Mouse (Mus musculus) intestine, embryonic 16.5 days (tissue): ENCODE results near the gene Tsacc. TPM values are rescaled to one million over a fixed set of nuclear protein-coding genes. Genes with fewer than 3 reads are reported as not detected.
"Not testable (repeated sequence)": the region's sequence is repeated elsewhere in the genome, so short reads cannot be mapped to it uniquely, and the experiment has no call there.

Experiments used
- ATAC-seq: fragments of 200-750 bp; cut with Nextera tagmentation; 2 replicates; pipeline ENCODE4 v1.8.0; 2017; ENCODE audit warnings: moderate TSS enrichment, moderate library complexity
- H3K27ac ChIP-seq: fragments of 300-500 bp; sonication (generic); 2 replicates; pipeline ENCODE4 v1.5.1; 2014; ENCODE audit warnings: mild to moderate bottlenecking, low read length
- H3K27me3 ChIP-seq: fragments of 300-500 bp; sonication (generic); replicated peaks from 2 replicates; pipeline ENCODE4 v1.6.1; 2014; ENCODE audit warnings: low read length, control low read depth, mixed read lengths; ENCODE audit not compliant: control insufficient read depth, insufficient read depth
- H3K36me3 ChIP-seq: fragments of 300-500 bp; sonication (generic); 2 replicates; pipeline ENCODE4 v1.6.1; 2014; ENCODE audit warnings: low read length, control low read depth; ENCODE audit not compliant: control insufficient read depth, insufficient read depth
- H3K4me1 ChIP-seq: fragments of 300-500 bp; sonication (generic); 2 replicates; pipeline ENCODE4 v1.6.1; 2014; ENCODE audit warnings: low read length, control low read depth, mixed read lengths; ENCODE audit not compliant: control insufficient read depth, insufficient read depth
- H3K4me2 ChIP-seq: fragments of 300-500 bp; sonication (generic); 2 replicates; pipeline ENCODE4 v1.6.1; 2014; ENCODE audit warnings: low read depth, low read length, control low read depth
- H3K4me3 ChIP-seq: fragments of 300-500 bp; sonication (generic); 2 replicates; pipeline ENCODE4 v1.5.1; 2014; ENCODE audit warnings: mild to moderate bottlenecking, low read length
- H3K9ac ChIP-seq: fragments of 300-500 bp; sonication (generic); 2 replicates; pipeline ENCODE4 v1.6.1; 2014; ENCODE audit warnings: low read depth, low read length
- H3K9me3 ChIP-seq: fragments of 300-500 bp; sonication (generic); 2 replicates; pipeline ENCODE4 v1.6.1; 2016; ENCODE audit warnings: low read length, control low read depth; ENCODE audit not compliant: control insufficient read depth
- WGBS: fragments of 180-500 bp; shearing (Covaris S2); extraction: QIAGEN DNeasy Blood & Tissue Kit; methylation state at CpG from one replicate; pipeline ENCODE4 v1.1.7; 2014; 5-methylcytosine and 5-hydroxymethylcytosine counted together
- polyA plus RNA-seq: library from polyadenylated mRNA; unstranded; fragments of >200 nt; fragmentation: Nextera tagmentation; extraction: Ambion mirVana; gene quantifications from 2 replicates; pipeline ENCODE4 v1.2.1, GENCODE M21; 2015

The Tsacc gene
- polyA plus RNA-seq, 1 experiment from 2014 or later: 10.8 TPM

GRCm38 (mm10) chr3:88287110-88287509, 9.7 kb downstream of the Tsacc start, which contains the start of gene Gm38392:
Gene Gm38392, minus strand, starts transcription at chr3:88287210.
- no peak within 1 kb of the TSS for H3K27ac ChIP-seq
- no peak within 1 kb of the TSS for H3K4me2 ChIP-seq
- WGBS: 94% methylated on average over 4 of the region's 4 CpGs
- H3K36me3 ChIP-seq: no peaks in the 10 kb centered on the region
- H3K9ac ChIP-seq: no peak within 1 kb of the TSS
- no peaks in the 10 kb centered on the region for H3K27me3 ChIP-seq
- ATAC-seq: no peak
- H3K9me3 ChIP-seq: no peaks in the 10 kb centered on the region
- H3K4me1 ChIP-seq: no peaks in the 10 kb centered on the region
- no peak within 1 kb of the TSS for H3K4me3 ChIP-seq

GRCm38 (mm10) chr3:88285565-88285895, 11.3 kb downstream of the Tsacc start:
- not testable (repeated sequence) for H3K4me1 ChIP-seq, H3K4me2 ChIP-seq, H3K27me3 ChIP-seq, H3K27ac ChIP-seq, ATAC-seq, H3K9me3 ChIP-seq, H3K36me3 ChIP-seq, H3K9ac ChIP-seq, H3K4me3 ChIP-seq
- no CpG with 5 or more reads among the region's 2 CpGs for WGBS

- not testable (repeated sequence) for H3K27me3 ChIP-seq, H3K4me1 ChIP-seq, H3K36me3 ChIP-seq, H3K27ac ChIP-seq, H3K9me3 ChIP-seq, ATAC-seq, H3K9ac ChIP-seq, H3K4me2 ChIP-seq, H3K4me3 ChIP-seq
- 93% methylated on average over 14 of the region's 14 CpGs for WGBS
Measured at GRCm38 (mm10) chr3:88284815-88285564, 11.8 kb downstream of the Tsacc start.

- H3K4me1 ChIP-seq, H3K4me2 ChIP-seq, ATAC-seq, H3K36me3 ChIP-seq, H3K27ac ChIP-seq, H3K4me3 ChIP-seq, H3K27me3 ChIP-seq, H3K9ac ChIP-seq, H3K9me3 ChIP-seq: not testable (repeated sequence)
- 75% methylated on average over 11 of the region's 11 CpGs for WGBS
Measured at GRCm38 (mm10) chr3:88281141-88281916, 15.5 kb downstream of the Tsacc start.

- no peak for ATAC-seq
- H3K9me3 ChIP-seq: no peaks in the 10 kb centered on the region
- H3K9ac ChIP-seq: no peak overlapping the region
- H3K4me2 ChIP-seq: no peak overlapping the region
- no peaks in the 10 kb centered on the region for H3K36me3 ChIP-seq
- no peak overlapping the region for H3K4me3 ChIP-seq
- no peaks in the 10 kb centered on the region for H3K27me3 ChIP-seq
- H3K4me1 ChIP-seq: no peaks in the 10 kb centered on the region
- 90% methylated on average over 2 of the region's 2 CpGs for WGBS
- no peak overlapping the region for H3K27ac ChIP-seq
Measured at GRCm38 (mm10) chr3:88280035-88280434, 16.8 kb downstream of the Tsacc start.

- H3K4me2 ChIP-seq: no peak overlapping the region
- no peak overlapping the region for H3K9ac ChIP-seq
- WGBS: 41% methylated on average over 7 of the region's 7 CpGs
- no peak overlapping the region for H3K4me3 ChIP-seq
- H3K27ac ChIP-seq: no peak overlapping the region
- no peak for ATAC-seq
- no peaks in the 10 kb centered on the region for H3K36me3 ChIP-seq
- no peaks in the 10 kb centered on the region for H3K9me3 ChIP-seq
- no peaks in the 10 kb centered on the region for H3K27me3 ChIP-seq
- no peaks in the 10 kb centered on the region for H3K4me1 ChIP-seq
Measured at GRCm38 (mm10) chr3:88276529-88277143, 20.2 kb downstream of the Tsacc start.

GRCm38 (mm10) chr3:88276121-88276520, 20.7 kb downstream of the Tsacc start:
- Histone ChIP-seq H3K36me3 (no peaks in the 10 kb centered on the region), H3K4me1 (no peaks in the 10 kb centered on the region), H3K27me3 (no peaks in the 10 kb centered on the region), H3K27ac (no peak overlapping the region), H3K9ac (no peak overlapping the region), H3K9me3 (no peaks in the 10 kb centered on the region), H3K4me2 (no peak overlapping the region), H3K4me3 (no peak overlapping the region)
- 89% methylated on average over 2 of the region's 2 CpGs for WGBS
- no peak for ATAC-seq

- ATAC-seq: no peak
- no peak overlapping the region for H3K4me2 ChIP-seq
- no peak overlapping the region for H3K27ac ChIP-seq
- H3K4me1 ChIP-seq: no peaks in the 10 kb centered on the region
- H3K27me3 ChIP-seq: no peaks in the 10 kb centered on the region
- no peaks in the 10 kb centered on the region for H3K9me3 ChIP-seq
- 92% methylated on average over 4 of the region's 4 CpGs for WGBS
- no peak overlapping the region for H3K9ac ChIP-seq
- no peaks in the 10 kb centered on the region for H3K36me3 ChIP-seq
- no peak overlapping the region for H3K4me3 ChIP-seq
Measured at GRCm38 (mm10) chr3:88274002-88274401, 22.8 kb downstream of the Tsacc start.

GRCm38 (mm10) chr3:88271859-88272258, 24.9 kb downstream of the Tsacc start:
- 89% methylated on average over 3 of the region's 3 CpGs for WGBS
- Histone ChIP-seq H3K27me3 (no peaks in the 10 kb centered on the region), H3K4me2 (no peak overlapping the region), H3K36me3 (no peaks in the 10 kb centered on the region), H3K9me3 (no peaks in the 10 kb centered on the region), H3K4me3 (no peak overlapping the region), H3K27ac (no peak overlapping the region), H3K4me1 (no peaks in the 10 kb centered on the region), H3K9ac (no peak overlapping the region)
- no peak for ATAC-seq
